Mouse (Mus musculus) frontal cortex, postnatal 25 days (tissue): Measurements from ENCODE around the gene Pofut1.

Experiments used
- DNase-seq, 2 experiments: peaks; one replicate each; pipeline ENCODE4 v3.0.0; 2022; ENCODE audit warnings: low spot score in 2 of 2

Gene Pofut1

DNA sequence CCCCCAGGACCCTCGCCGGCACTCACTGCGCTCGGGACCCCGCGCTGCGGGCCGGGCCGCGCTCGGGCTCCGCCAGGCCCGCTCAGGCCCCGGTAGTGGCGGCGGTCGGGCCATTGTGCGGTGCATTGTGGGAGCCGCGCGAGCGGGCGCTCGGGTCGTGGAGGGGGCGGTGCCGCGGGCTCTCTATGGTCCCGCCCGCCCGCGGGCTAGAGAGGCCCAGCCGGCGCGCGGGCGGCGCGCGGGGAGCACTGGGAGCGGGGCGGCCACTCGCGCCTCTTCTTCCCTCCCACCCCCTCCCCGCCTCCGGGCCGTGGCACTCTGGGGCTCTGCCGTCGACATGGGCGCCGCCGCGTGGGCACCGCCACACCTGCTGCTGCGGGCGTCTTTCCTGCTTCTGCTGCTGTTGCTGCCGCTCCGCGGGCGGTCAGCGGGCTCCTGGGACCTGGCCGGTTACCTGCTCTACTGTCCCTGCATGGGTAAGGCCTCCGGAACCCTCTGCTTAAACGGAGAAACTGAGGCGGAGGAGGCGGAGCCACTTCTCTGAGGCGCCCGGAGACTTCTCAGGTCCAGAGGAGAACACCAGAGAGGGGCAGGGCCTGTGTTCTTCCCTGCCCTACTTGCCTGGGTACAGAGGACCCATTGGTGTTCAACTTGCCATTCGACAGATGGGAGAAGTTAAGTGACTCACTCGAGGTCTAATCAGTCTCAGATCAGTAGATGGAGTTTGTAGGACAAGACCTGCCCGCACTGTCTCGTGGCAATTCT is at the start of gene Pofut1, which contains the start of gene Plagl2:
Gene Pofut1, plus strand, starts transcription at position 284 of the 765 bp plus-strand sequence.
Gene Plagl2, minus strand, starts transcription at position 177 of the 765 bp plus-strand sequence.
- peak; percentile 57 to 77 for DNase-seq

GRCm38 (mm10) chr2:153194255-153194654 is 47.1 kb upstream of the Pofut1 start:
- no peak for DNase-seq

DNA sequence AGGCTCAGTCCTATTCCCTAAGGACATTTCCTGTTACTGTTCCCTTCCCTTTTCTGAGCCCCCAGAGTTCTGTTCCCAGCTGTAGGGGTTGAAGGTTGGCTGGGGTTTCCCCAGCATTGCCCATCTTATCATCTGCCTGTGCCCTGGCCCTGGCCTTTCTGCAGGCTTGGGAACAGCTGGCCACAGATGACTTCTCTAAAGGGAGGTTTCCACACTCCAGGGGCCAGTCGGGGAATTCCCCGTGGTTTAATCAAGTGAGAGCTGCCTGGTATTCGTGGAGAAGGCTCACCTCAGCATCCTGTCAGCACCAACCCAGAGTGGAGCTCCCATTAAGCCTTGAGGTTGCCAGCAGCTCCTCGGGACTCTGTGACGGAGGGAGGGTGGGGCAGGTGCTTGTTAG is 42.8 kb upstream of the Pofut1 start:
- no peak for DNase-seq

- DNase-seq, result no peak
Observed at GRCm38 (mm10) chr2:153199114-153199513, 42.2 kb upstream of the Pofut1 start.

GRCm38 (mm10) chr2:153202766-153203165 is 38.6 kb upstream of the Pofut1 start:
- DNase-seq, result no peak

GRCm38 (mm10) chr2:153208149-153208548 is 33.2 kb upstream of the Pofut1 start:
- DNase-seq, result no peak

DNA sequence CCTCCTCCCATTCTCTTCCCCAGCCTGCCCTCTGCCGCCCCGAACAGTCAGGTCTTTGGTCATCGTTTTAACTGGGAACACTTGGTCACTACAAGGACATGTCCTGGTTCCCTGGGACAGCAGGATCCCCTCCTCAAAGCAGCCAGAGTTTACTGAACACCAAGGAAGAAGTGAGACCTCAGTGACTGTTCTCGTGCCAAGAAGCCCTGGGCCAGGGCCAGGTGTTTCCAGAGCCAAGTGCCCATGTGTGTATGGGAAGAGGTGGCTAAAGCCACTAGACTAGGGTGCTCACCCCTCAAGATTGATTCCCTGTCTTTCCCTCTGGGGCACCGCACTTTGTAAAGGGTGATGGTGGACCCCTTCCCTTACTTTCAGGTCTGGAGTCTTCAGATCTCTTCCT is 32.0 kb upstream of the Pofut1 start:
- DNase-seq, result no peak

- DNase-seq, result no peak
Observed at GRCm38 (mm10) chr2:153211451-153211850, 29.9 kb upstream of the Pofut1 start.

GRCm38 (mm10) chr2:153213351-153213750 is 28.0 kb upstream of the Pofut1 start:
- no peak for DNase-seq

- DNase-seq, result no peak
Observed at GRCm38 (mm10) chr2:153214771-153215259, 26.5 kb upstream of the Pofut1 start.

DNA sequence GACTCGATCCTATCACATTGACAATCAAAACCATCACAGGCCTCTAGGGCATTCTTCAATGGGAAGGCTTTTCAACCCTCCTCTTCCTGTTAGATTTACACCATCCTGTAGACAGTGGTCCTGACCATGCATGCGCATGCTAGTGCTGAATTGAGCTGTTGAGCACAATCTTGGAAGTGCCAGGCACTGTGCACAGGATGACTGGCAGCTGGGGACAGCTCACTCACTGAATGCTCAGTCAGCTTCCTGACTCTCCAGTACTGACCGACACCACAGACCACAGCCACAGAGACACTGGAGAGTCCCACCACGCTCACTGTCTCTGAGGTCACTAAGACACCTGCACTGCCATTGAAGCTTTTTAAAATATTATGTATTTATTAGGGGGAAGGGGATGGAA is 25.9 kb upstream of the Pofut1 start:
- no peak for DNase-seq

DNA sequence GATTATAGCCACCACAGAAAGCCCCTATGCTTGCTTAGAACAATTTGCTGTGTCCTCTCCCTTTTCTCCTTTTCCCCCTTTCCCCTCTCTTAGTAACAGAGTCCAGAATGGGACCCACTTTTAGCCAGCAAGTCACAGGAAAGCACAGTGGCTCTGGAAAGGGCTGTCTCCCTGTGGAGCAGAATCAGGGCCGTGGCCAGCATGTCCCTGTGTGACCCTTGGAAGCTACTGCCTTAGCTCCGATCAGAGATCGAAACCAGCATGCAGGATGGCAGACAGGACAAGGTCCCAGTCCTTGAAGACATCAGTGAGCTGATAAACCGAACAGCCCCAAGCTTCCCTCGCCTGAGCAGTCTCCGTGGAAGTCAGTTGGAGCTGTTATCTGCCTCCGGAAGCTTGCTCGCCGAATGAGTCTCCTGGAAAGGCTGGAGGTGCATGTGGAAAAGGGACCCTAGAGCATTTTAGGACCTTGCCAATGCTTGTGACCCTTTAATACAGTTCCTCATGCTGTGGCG is 23.4 kb upstream of the Pofut1 start:
- DNase-seq, result no peak

- DNase-seq, result no peak
Observed at GRCm38 (mm10) chr2:153218516-153218915, 22.8 kb upstream of the Pofut1 start.

DNA sequence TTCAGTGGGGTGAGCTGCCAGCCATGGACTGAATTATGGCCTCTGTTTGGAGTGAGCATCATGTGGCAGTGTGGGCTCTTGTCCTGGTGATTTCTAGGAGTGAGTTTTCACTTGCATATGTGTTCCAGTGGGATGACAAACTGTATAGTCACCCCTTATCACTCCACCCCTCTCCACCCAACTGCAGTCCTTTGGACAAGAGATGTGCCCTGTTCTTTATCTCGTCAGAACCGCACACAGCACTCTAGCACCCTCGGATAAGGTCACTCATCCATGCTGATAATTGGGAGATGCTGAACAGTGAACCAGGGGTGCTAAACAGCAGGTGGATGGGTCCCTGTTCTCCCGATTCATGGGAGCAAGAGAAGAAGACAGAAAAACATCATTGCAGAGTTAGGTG is 19.7 kb upstream of the Pofut1 start:
- no peak for DNase-seq

DNA sequence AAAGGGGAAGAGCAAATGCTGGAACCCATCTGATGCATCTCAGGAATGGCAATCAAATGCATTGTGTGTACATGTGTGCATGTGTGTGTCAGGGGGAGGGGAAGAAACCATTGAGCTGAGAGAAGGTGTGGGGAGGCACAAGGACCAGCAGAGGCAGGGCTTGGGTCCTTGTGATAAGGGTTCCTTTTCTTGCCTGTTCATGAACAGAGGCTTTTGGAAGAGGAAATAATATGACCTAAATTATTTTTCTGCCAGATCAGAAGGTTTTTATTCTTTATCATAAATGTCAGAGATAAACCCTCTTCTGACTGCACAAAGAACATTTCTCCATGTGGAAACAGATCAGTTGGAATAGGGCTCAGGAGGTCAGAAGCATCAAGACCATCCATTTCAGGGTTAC is 19.2 kb upstream of the Pofut1 start:
- DNase-seq, result no peak

DNA sequence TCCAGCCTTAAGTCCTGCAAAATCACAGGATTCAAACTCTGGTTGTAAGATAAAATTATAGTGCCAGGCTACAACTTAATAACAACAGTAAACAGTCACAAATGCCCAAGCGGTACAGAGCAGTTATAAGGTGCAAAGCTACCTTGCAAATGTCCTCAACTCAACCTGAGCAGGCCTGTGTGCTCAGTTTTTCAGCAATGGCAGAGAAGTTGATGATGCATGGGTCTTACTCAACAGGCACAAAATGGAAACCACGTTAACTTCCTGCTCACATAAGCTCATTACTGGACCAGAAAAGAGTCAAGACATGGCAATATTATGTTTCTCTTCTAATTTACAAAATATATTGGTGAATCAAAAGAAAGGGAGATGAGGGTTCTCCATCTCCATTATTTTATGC is 18.8 kb upstream of the Pofut1 start:
- no peak for DNase-seq

GRCm38 (mm10) chr2:153224946-153225594 is 16.3 kb upstream of the Pofut1 start, which contains the start of gene Tspyl3:
Tspyl3 (minus strand) TSS chr2:153225441.
- DNase-seq, result peak; percentile 37

- DNase-seq, result no peak
Observed at GRCm38 (mm10) chr2:153225595-153225953, 15.8 kb upstream of the Pofut1 start.

DNA sequence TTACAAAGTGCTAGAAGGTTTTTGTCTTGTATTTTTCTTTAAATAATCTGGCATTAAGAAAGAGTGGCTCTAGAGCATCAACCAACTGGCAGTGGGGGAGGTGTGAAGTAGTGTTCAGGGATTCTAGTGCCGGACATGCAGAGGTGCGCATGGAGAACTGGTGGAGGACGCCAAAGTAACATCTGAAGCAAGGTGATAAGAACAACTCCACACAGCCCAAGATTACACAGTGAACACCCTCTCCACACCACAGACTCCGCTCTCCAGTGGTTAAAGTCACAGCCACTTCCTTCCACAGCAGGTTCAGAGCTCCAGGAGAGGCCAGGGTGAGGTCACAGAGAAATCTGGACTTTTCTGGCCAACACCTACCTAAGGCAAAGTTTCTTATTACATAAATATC is 13.4 kb upstream of the Pofut1 start:
- DNase-seq, result no peak

- no peak for DNase-seq
Observed at GRCm38 (mm10) chr2:153228523-153228922, 12.8 kb upstream of the Pofut1 start.

- no peak for DNase-seq
Observed at GRCm38 (mm10) chr2:153237193-153237592, 4.1 kb upstream of the Pofut1 start.

- DNase-seq, result no peak
Observed at GRCm38 (mm10) chr2:153237891-153238290, 3.4 kb upstream of the Pofut1 start.

GRCm38 (mm10) chr2:153238406-153238805 is 2.9 kb upstream of the Pofut1 start:
- no peak for DNase-seq
